Mouse (Mus musculus): Measurements from ENCODE around the gene Mrpl20.

DNA sequence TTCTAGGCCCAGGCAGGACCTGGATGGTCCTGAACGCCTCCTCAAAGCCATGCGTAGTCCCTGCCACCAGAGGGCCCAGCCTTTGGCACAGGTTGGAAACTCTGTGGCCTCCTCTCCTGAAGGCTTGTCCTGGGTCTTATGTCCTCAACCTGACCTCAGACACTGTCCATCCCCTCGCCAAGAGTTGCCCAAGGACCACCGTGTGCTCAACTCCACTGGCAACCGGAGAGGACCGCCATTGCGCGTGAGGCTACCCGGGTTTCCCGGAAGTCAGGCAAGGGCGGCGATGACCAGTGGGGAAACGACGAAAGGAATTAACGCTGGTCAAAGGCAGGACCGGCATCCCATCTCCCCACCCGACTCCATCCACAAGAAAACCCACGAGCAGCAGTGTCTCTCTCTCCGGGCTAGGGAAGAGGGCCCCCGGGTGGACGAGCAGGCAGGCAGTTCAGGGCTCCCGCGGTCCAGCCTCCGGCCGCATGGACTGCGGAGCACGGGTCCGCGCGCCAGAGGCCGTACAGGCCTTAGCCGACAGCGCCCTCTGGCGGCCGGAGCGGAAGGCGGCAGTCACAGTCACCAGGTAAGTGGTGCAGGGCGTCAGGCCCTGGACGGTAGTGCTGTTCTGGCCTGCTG is 32.7 kb upstream of the Mrpl20 start:
- TF ChIP-seq CTCF (IDR thresholded peaks at IDR 0.05; ENCODE audit: low read depth, low read length) (peak; percentile 95), POLR2A (IDR thresholded peaks at IDR 0.05; ENCODE audit: extremely low read depth, insufficient read depth, low read length) (peak; percentile 24; the same call in 1 of the 2 replicates)

All from liver, adult 2 months (tissue).